Mouse (Mus musculus): Measurements from ENCODE around the gene Gpr137b. TPM values are rescaled to one million over a fixed set of nuclear protein-coding genes. Genes with fewer than 3 reads are reported as not detected.
A peak's percentile ranks its signal among the peaks of the same experiment; 100 is the strongest.
"Not testable (repeated sequence)": the region's sequence is repeated elsewhere in the genome, so short reads cannot be mapped to it uniquely, and the experiment has no call there.

Gene Gpr137b
- polyA plus RNA-seq (2016; fragmentation: Nextera tagmentation; extraction: Ambion mirVana): 28.7 and 29.4 TPM in 2 replicates

- H3K36me3 ChIP-seq: not testable (repeated sequence)
- peak within 1 kb of the TSS; percentile 53; the same call in 1 of the 2 replicates for H3K9ac ChIP-seq (replicated peaks)
These were observed at the start of gene Gpr137b for GRCm38 (mm10) chr13:13393228-13394095. Gpr137b (minus strand) TSS chr13:13394014.

DNA sequence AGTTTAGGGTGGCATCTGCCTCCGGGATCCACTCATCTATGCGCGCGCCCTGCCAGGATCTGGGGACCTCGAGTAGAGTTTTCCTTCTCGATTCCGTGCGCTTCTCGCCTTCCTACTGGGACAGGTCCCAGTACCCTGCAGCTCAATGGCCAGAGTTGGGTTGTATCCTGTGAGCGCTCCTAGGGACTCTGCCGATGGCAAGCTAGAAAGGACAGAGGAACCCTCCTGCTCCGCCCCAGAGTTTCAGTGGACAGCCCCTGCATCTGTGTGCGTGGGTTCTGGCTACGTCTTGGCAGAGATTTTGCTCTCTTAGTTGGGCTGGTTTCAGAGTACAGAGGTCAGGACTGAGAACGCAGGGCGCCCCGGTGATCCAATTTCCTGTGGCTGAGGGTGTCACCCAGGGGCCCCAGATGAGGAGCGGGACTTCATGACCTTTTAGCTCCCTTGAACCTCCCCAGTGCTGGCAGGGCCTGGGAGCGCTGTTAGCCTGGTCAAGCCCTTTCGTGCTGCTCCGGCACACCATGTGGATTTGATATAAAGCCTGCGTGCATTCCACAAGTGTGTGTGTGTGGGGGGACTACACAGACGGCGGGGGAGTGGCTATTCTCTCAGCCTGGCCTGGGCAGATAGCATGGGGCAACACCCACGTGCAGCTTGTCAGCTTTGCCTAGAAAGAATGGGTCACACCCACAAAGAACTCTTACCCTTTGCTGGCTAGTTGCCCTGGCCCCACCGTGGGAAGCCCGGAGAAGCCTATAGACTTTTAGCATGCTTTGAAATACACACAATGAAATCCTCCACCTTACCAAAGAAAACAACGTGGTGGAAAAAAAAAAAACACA, 44.5 kb upstream of the Gpr137b start:
- 6% methylated on average over 18 of the region's 28 CpGs for WGBS
- peak; percentile 31; the same call in 1 of the 2 replicates for ATAC-seq (ENCODE audit: low FRiP score, low read depth)
- H3K9ac ChIP-seq (replicated peaks); H3K27ac ChIP-seq (replicated peaks); H3K4me3 ChIP-seq; H3K36me3 ChIP-seq; H3K4me1 ChIP-seq; H3K9me3 ChIP-seq; H3K27me3 ChIP-seq; H3K4me2 ChIP-seq (replicated peaks): not testable (repeated sequence)

More at GRCm38 (mm10) chr13:13393228-13394095, at the start of gene Gpr137b:
- not testable (repeated sequence) for H3K4me1 ChIP-seq, H3K27me3 ChIP-seq, H3K9me3 ChIP-seq
- H3K27ac ChIP-seq (replicated peaks): peak within 1 kb of the TSS; percentile 67
- H3K4me2 ChIP-seq (replicated peaks): peak within 1 kb of the TSS; percentile 47
- peak; percentile 90 for ATAC-seq (ENCODE audit: low FRiP score, low read depth)
- WGBS: under 1% methylated on average over 48 of the region's 78 CpGs
- peak within 1 kb of the TSS; percentile 46 for H3K4me3 ChIP-seq

DNA sequence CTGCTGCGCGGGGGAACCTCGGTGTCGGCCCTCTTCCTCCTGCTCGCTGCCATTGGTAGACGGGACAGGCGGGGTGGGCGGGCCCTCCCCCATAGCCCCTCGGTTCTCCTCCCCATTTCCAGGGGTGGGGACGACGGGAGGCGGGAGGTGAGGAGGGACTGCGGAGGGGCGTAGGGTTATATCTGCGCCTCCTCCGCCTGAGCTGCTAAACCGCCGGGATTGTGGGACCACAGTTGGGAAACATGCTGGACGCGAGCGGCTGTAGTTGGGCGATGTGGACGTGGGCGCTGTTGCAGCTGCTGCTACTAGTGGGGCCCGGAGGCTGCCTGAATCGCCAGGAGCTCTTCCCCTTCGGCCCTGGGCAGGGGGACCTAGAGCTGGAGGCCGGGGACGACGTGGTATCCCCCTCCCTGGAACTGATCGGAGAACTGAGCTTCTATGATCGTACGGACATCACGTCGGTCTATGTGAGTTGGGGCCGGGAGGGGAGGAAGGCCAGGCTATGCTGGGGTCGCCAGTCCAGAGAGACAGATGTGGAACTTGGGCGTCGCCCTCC, 43.7 kb upstream of the Gpr137b start, which contains the start of gene Nid1:
Gene Nid1 (plus strand): TSS at position 92 of the 556 bp plus-strand sequence.
- not testable (repeated sequence) for H3K4me1 ChIP-seq; H3K9ac ChIP-seq (replicated peaks); H3K27me3 ChIP-seq; H3K36me3 ChIP-seq; H3K27ac ChIP-seq (replicated peaks); H3K9me3 ChIP-seq
- WGBS: under 1% methylated on average over 31 of the region's 39 CpGs
- peak within 1 kb of the TSS; percentile 40 for H3K4me2 ChIP-seq (replicated peaks)
- peak; percentile 78 for ATAC-seq (ENCODE audit: low FRiP score, low read depth)
- H3K4me3 ChIP-seq: peak within 1 kb of the TSS; percentile 27; the same call in 1 of the 2 replicates

DNA sequence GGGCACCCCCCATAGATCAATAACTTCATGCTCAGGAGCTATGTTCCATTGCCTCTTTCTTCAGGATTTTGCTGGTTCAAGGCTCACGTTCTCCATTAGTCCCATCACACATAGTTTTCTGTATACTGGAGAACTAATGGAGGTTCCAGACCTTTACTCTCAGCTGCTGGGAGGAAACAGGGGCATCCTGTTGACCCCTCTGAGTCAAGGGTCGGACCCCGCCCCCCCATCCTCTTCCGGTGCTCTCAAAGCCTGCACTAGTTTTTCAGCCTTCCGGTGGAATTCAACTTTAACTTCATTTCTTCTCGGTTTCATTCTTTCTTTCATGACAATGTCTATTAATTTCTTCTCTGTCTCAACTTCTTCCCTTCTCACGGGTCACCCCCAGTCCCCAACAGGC, 42.3 kb upstream of the Gpr137b start:
- WGBS: 76% methylated on average over 5 of the region's 7 CpGs
- H3K4me3 ChIP-seq; ATAC-seq (ENCODE audit: low FRiP score, low read depth); H3K27me3 ChIP-seq; H3K4me2 ChIP-seq (replicated peaks); H3K36me3 ChIP-seq; H3K27ac ChIP-seq (replicated peaks); H3K4me1 ChIP-seq; H3K9me3 ChIP-seq; H3K9ac ChIP-seq (replicated peaks): not testable (repeated sequence)

DNA sequence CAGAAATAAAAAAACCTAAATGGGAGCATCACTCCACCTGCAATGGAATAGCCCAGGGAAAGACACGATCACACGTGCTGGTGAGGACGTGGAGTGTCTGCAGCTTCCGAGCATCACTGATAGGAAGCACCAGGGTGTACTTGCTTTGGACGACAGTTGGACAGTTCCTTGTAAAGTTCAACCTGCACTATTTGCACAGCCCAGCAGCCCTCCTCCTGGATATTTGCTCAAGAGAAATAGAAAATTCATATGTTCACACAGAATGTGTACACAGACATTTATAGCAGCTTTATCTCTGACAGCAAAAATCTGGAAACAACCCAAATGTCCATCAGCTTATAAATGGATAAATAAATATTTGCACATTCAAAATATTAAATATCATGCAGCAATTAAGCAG, 29.5 kb upstream of the Gpr137b start:
- H3K9me3 ChIP-seq; H3K27ac ChIP-seq (replicated peaks); H3K4me2 ChIP-seq (replicated peaks); H3K36me3 ChIP-seq; H3K4me3 ChIP-seq; H3K27me3 ChIP-seq; H3K4me1 ChIP-seq; H3K9ac ChIP-seq (replicated peaks); ATAC-seq (ENCODE audit: low FRiP score, low read depth): not testable (repeated sequence)
- WGBS: 72% methylated on average over 3 of the region's 5 CpGs

- not testable (repeated sequence) for ATAC-seq (ENCODE audit: low FRiP score, low read depth)
These were observed 25.0 kb upstream of the Gpr137b start for GRCm38 (mm10) chr13:13418859-13419258.

GRCm38 (mm10) chr13:13416007-13416337, 22.2 kb upstream of the Gpr137b start:
- not testable (repeated sequence) for H3K4me2 ChIP-seq (replicated peaks); H3K4me1 ChIP-seq; H3K9me3 ChIP-seq; H3K4me3 ChIP-seq; H3K9ac ChIP-seq (replicated peaks); H3K27ac ChIP-seq (replicated peaks); H3K36me3 ChIP-seq; H3K27me3 ChIP-seq
- WGBS: 86% methylated on average over 4 of the region's 4 CpGs
- peak; percentile 27; the same call in 1 of the 2 replicates for ATAC-seq (ENCODE audit: low FRiP score, low read depth)

More at GRCm38 (mm10) chr13:13418859-13419258, 25.0 kb upstream of the Gpr137b start:
- not testable (repeated sequence) for H3K4me3 ChIP-seq; H3K27ac ChIP-seq (replicated peaks); H3K4me1 ChIP-seq; H3K9me3 ChIP-seq; H3K27me3 ChIP-seq; H3K4me2 ChIP-seq (replicated peaks); H3K36me3 ChIP-seq; H3K9ac ChIP-seq (replicated peaks)
- WGBS: 91% methylated on average over 7 of the region's 12 CpGs

- not testable (repeated sequence) for H3K4me3 ChIP-seq; H3K9me3 ChIP-seq; H3K4me2 ChIP-seq (replicated peaks); H3K27ac ChIP-seq (replicated peaks); H3K9ac ChIP-seq (replicated peaks); H3K4me1 ChIP-seq; H3K36me3 ChIP-seq; H3K27me3 ChIP-seq
- WGBS: 41% methylated on average over 23 of the region's 23 CpGs
- peak; percentile 71 for ATAC-seq (ENCODE audit: low FRiP score, low read depth)
These were observed 21.5 kb upstream of the Gpr137b start for GRCm38 (mm10) chr13:13415120-13416006.

GRCm38 (mm10) chr13:13414206-13414605, 20.4 kb upstream of the Gpr137b start:
- ATAC-seq (ENCODE audit: low FRiP score, low read depth): no peak
- H3K9ac ChIP-seq (replicated peaks): no peak overlapping the region
- no peaks in the 10 kb centered on the region for H3K27me3 ChIP-seq
- no peaks in the 10 kb centered on the region for H3K4me1 ChIP-seq
- 65% methylated on average over 3 of the region's 3 CpGs for WGBS
- H3K27ac ChIP-seq (replicated peaks): no peak overlapping the region
- H3K36me3 ChIP-seq: no peaks in the 10 kb centered on the region
- H3K4me3 ChIP-seq: no peak overlapping the region
- no peak overlapping the region for H3K4me2 ChIP-seq (replicated peaks)
- no peaks in the 10 kb centered on the region for H3K9me3 ChIP-seq

GRCm38 (mm10) chr13:13405511-13405910, 11.7 kb upstream of the Gpr137b start:
- H3K4me3 ChIP-seq; H3K9me3 ChIP-seq; H3K4me1 ChIP-seq; H3K27ac ChIP-seq (replicated peaks); H3K27me3 ChIP-seq; H3K36me3 ChIP-seq; ATAC-seq (ENCODE audit: low FRiP score, low read depth); H3K9ac ChIP-seq (replicated peaks); H3K4me2 ChIP-seq (replicated peaks): not testable (repeated sequence)
- WGBS: no CpG with 5 or more reads among the region's 6 CpGs

DNA sequence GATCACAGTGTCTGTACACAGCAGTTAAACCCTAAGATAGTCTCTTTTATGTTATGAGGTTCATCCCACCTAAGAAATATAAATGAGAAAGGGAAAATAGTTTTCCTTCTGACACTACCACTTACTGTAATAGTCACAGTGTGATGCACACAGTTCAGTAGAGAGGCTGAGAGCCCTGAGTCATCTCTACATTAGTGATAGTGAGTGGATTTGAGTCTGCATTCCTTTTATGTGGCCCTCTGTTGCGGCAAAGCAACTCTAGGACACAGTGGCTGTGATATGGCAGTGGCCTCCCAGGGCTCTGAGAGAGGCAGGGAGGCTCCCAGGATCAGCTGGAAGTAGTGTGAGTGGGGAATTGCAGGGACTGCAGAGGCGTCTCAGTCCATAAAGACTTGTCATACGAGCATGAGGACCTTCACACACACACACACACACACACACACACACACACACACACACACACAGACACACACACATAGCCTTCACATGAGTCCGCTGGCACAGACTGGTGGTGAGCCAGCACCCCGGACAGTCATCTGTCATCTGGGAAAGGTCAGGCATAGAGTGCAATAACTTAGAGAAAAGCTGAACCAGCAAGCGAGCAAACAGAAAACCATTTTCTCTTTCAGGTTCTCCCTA, 10.8 kb upstream of the Gpr137b start:
- H3K36me3 ChIP-seq; H3K9me3 ChIP-seq; H3K4me3 ChIP-seq; H3K4me1 ChIP-seq; H3K27ac ChIP-seq (replicated peaks); H3K27me3 ChIP-seq; H3K4me2 ChIP-seq (replicated peaks); H3K9ac ChIP-seq (replicated peaks); ATAC-seq (ENCODE audit: low FRiP score, low read depth): not testable (repeated sequence)
- 85% methylated on average over 4 of the region's 6 CpGs for WGBS
